Mouse (Mus musculus) spleen, adult 18-20 months (tissue): ENCODE measurements at regions not wholly inside any gene's neighbourhood (a gene's known extent, or its start where the extent isn't known, plus 50 kb on each side); places are given as distances from the start of the nearest gene placed in this dataset.

Source experiments
- DNase-seq, 2 experiments: peaks; one replicate each; pipeline ENCODE4 v3.0.0; 2022; ENCODE audit warnings: mixed read lengths in 2 of 2

- DNase-seq, result no peak
Measured at GRCm38 (mm10) chr2:75144861-75145260, 319.3 kb downstream of the Mtx2 start.

GRCm38 (mm10) chr2:75146256-75146655 is 320.7 kb downstream of the Mtx2 start:
- DNase-seq, result no peak

GRCm38 (mm10) chr2:75147399-75147798 is 321.8 kb downstream of the Mtx2 start:
- no peak for DNase-seq

GRCm38 (mm10) chr2:75147967-75148366 is 322.4 kb downstream of the Mtx2 start:
- no peak for DNase-seq

GRCm38 (mm10) chr2:75149036-75149435 is 323.4 kb downstream of the Mtx2 start:
- no peak for DNase-seq

GRCm38 (mm10) chr2:75149562-75149961 is 324.0 kb downstream of the Mtx2 start:
- no peak for DNase-seq

- peak in 1 of 2 experiments; percentile 34 for DNase-seq
Measured at GRCm38 (mm10) chr2:75150986-75151385, 325.4 kb downstream of the Mtx2 start.

- DNase-seq, result no peak
Measured at GRCm38 (mm10) chr2:75151519-75151918, 325.9 kb downstream of the Mtx2 start.

GRCm38 (mm10) chr2:75152477-75152990 is 326.9 kb downstream of the Mtx2 start:
- peak in 1 of 2 experiments; percentile 19 for DNase-seq

GRCm38 (mm10) chr2:75154448-75154847 is 328.8 kb downstream of the Mtx2 start:
- DNase-seq, result no peak

GRCm38 (mm10) chr2:75158581-75158980 is 333.0 kb downstream of the Mtx2 start:
- no peak for DNase-seq

- DNase-seq, result no peak
Measured at GRCm38 (mm10) chr2:75161075-75161474, 335.5 kb downstream of the Mtx2 start.

GRCm38 (mm10) chr2:75164987-75165386 is 339.4 kb downstream of the Mtx2 start:
- DNase-seq, result no peak

- DNase-seq, result no peak
Measured at GRCm38 (mm10) chr2:75176267-75176666, 350.7 kb downstream of the Mtx2 start.

GRCm38 (mm10) chr2:75183293-75183692 is 357.7 kb downstream of the Mtx2 start:
- no peak for DNase-seq

- no peak for DNase-seq
Measured at GRCm38 (mm10) chr2:75202587-75203220, 377.1 kb downstream of the Mtx2 start.

- peak in 1 of 2 experiments; percentile 4 for DNase-seq
Measured at GRCm38 (mm10) chr2:75208821-75209758, 383.5 kb downstream of the Mtx2 start.

- DNase-seq, result no peak
Measured at GRCm38 (mm10) chr2:75209790-75210583, 384.4 kb downstream of the Mtx2 start.

GRCm38 (mm10) chr2:75216931-75217330 is 391.3 kb downstream of the Mtx2 start:
- DNase-seq, result no peak

GRCm38 (mm10) chr2:75220775-75221359 is 395.3 kb downstream of the Mtx2 start:
- DNase-seq, result no peak

GRCm38 (mm10) chr2:75224443-75224842 is 398.8 kb downstream of the Mtx2 start:
- no peak for DNase-seq

- no peak for DNase-seq
Measured at GRCm38 (mm10) chr2:75240976-75241375, 415.4 kb downstream of the Mtx2 start.
